Comparison of ENCODE assay signal across 21 mouse cellular contexts in genomic region chr1:41744531-41744930, GRCm38 (mm10).
A peak's percentile ranks its signal among the peaks of the same experiment; 100 is the strongest.
DNase-seq lines count a peak whose midpoint lies in the region; ATAC-seq lines count a peak whose summit lies in the region.
"Had no signal": no experiment of that assay in that cellular context is flagged by ENCODE, and none has a peak within 500 bp of the region (broad histone marks: within the 10 kb centered on the region; RNA-seq: fewer than 3 reads in every experiment).

No protein-coding gene starts in this region.

- H3K4me1 ChIP-seq in midbrain, embryonic 10.5 days = peaks cover 38% of the 10 kb centered on the region
- no peaks in the 10 kb centered on the region for H3K4me1 ChIP-seq in midbrain, embryonic 14.5 days (ENCODE audit: control insufficient read depth, insufficient read depth, low read length)
- peaks cover 22% of the 10 kb centered on the region; the same call in 1 of the 2 replicates for H3K4me1 ChIP-seq in forebrain, embryonic 13.5 days
- H3K4me1 ChIP-seq in kidney, embryonic 15.5 days = 0 out of 2 replicates have a peak, but pooled peaks cover 5% of the 10 kb centered on the region
- H3K4me1 ChIP-seq in heart, embryonic 10.5 days = no peaks in the 10 kb centered on the region
- H3K4me1 ChIP-seq: liver, embryonic 13.5 days had no signal

- H3K4me3 ChIP-seq in midbrain, embryonic 10.5 days = no peak overlapping the region
- no peak overlapping the region for H3K4me3 ChIP-seq in midbrain, embryonic 14.5 days (replicated peaks; ENCODE audit: low read depth, low read length)
- peak overlapping the region; percentile 36 for H3K4me3 ChIP-seq in forebrain, embryonic 13.5 days
- no peak overlapping the region for H3K4me3 ChIP-seq in kidney, embryonic 15.5 days (replicated peaks)
- no peak overlapping the region for H3K4me3 ChIP-seq in heart, embryonic 10.5 days
- H3K4me3 ChIP-seq: embryonic facial prominence, embryonic 10.5 days; heart, adult 2 months; liver, embryonic 13.5 days; midbrain, embryonic 13.5 days; neural tube, embryonic 12.5 days had no signal

- WGBS in midbrain, embryonic 10.5 days = 68% methylated on average over 3 of the region's 3 CpGs
- WGBS in midbrain, embryonic 14.5 days = 55% methylated on average over 3 of the region's 3 CpGs
- 39% methylated on average over 3 of the region's 3 CpGs for WGBS in forebrain, embryonic 13.5 days
- WGBS in kidney, embryonic 15.5 days = 62% methylated on average over 3 of the region's 3 CpGs
- 49% methylated on average over 3 of the region's 3 CpGs for WGBS in heart, embryonic 10.5 days

- H3K4me2 ChIP-seq in midbrain, embryonic 14.5 days (ENCODE audit: low read length) = no peak overlapping the region
- peak overlapping the region; percentile 48 for H3K4me2 ChIP-seq in forebrain, embryonic 13.5 days
- H3K4me2 ChIP-seq in kidney, embryonic 15.5 days = no peak overlapping the region
- H3K4me2 ChIP-seq: liver, embryonic 13.5 days; midbrain, embryonic 13.5 days; neural tube, embryonic 12.5 days had no signal

- peak; percentile 27; the same call in 1 of the 2 replicates for ATAC-seq in frontal cortex, adult (ENCODE audit: low TSS enrichment)
- no peak for ATAC-seq in midbrain, embryonic 14.5 days (ENCODE audit: low FRiP score, low TSS enrichment)
- no peak for ATAC-seq in forebrain, embryonic 13.5 days
- ATAC-seq in kidney, embryonic 15.5 days (replicated peaks; ENCODE audit: low FRiP score) = no peak
- ATAC-seq: inflammation-experienced regulatory T-cells, adult 6 months; midbrain, embryonic 13.5 days had no signal

- no peak for DNase-seq in frontal cortex, adult 2 months (ENCODE audit: extremely low spot score in 1 of 2, low spot score in 1 of 2)
- DNase-seq in midbrain, embryonic 10.5 days (ENCODE audit: low spot score) = no peak
- no peak for DNase-seq in midbrain, embryonic 14.5 days
- peak; percentile 33 for DNase-seq in retina, postnatal 1 day
- DNase-seq in heart, embryonic 10.5 days (ENCODE audit: low spot score) = no peak
- DNase-seq: adrenal gland, postnatal 25 days; cerebellum, adult 9-11 months; heart, adult 2 months; kidney, adult 18-20 months; kidney, postnatal 10 days; liver, embryonic 13.5 days; lung, adult 2 months; lung, postnatal 14 days had no signal

- no peaks in the 10 kb centered on the region for H3K9me3 ChIP-seq in midbrain, embryonic 10.5 days (replicated peaks)
- H3K9me3 ChIP-seq in midbrain, embryonic 14.5 days (ENCODE audit: control insufficient read depth, low read length) = no peaks in the 10 kb centered on the region
- H3K9me3 ChIP-seq in forebrain, embryonic 13.5 days (replicated peaks) = no peaks in the 10 kb centered on the region
- H3K9me3 ChIP-seq in kidney, embryonic 15.5 days (replicated peaks) = no peaks in the 10 kb centered on the region
- H3K9me3 ChIP-seq in heart, embryonic 10.5 days = no peaks in the 10 kb centered on the region
- H3K9me3 ChIP-seq: embryonic facial prominence, embryonic 10.5 days; liver, embryonic 13.5 days; midbrain, embryonic 13.5 days; neural tube, embryonic 12.5 days had no signal

- no peaks in the 10 kb centered on the region for H3K36me3 ChIP-seq in midbrain, embryonic 10.5 days
- no peaks in the 10 kb centered on the region for H3K36me3 ChIP-seq in midbrain, embryonic 14.5 days (ENCODE audit: control insufficient read depth, insufficient read depth, low read length)
- no peaks in the 10 kb centered on the region for H3K36me3 ChIP-seq in forebrain, embryonic 13.5 days (ENCODE audit: poor library complexity, severe bottlenecking)
- H3K36me3 ChIP-seq in kidney, embryonic 15.5 days = no peaks in the 10 kb centered on the region
- H3K36me3 ChIP-seq in heart, embryonic 10.5 days = no peaks in the 10 kb centered on the region
- H3K36me3 ChIP-seq: embryonic facial prominence, embryonic 10.5 days; liver, embryonic 13.5 days; midbrain, embryonic 13.5 days; neural tube, embryonic 12.5 days had no signal

- H3K27me3 ChIP-seq in midbrain, embryonic 10.5 days (ENCODE audit: low read depth, poor library complexity, severe bottlenecking) = no peaks in the 10 kb centered on the region
- no peaks in the 10 kb centered on the region for H3K27me3 ChIP-seq in midbrain, embryonic 14.5 days (ENCODE audit: control insufficient read depth, insufficient read depth, low read length)
- H3K27me3 ChIP-seq in forebrain, embryonic 13.5 days = no peaks in the 10 kb centered on the region
- H3K27me3 ChIP-seq in kidney, embryonic 15.5 days = 0 out of 2 replicates have a peak, but pooled peaks cover 4% of the 10 kb centered on the region
- no peaks in the 10 kb centered on the region for H3K27me3 ChIP-seq in heart, embryonic 10.5 days (ENCODE audit: insufficient read depth, poor library complexity, severe bottlenecking)
- H3K27me3 ChIP-seq: liver, embryonic 13.5 days; midbrain, embryonic 13.5 days; neural tube, embryonic 12.5 days had no signal

- H3K27ac ChIP-seq in midbrain, embryonic 10.5 days (replicated peaks) = peak overlapping the region; percentile 49; the same call in 1 of the 2 replicates
- no peak overlapping the region for H3K27ac ChIP-seq in midbrain, embryonic 14.5 days (replicated peaks; ENCODE audit: low read depth, low read length)
- H3K27ac ChIP-seq in forebrain, embryonic 13.5 days = peak overlapping the region; percentile 74
- H3K27ac ChIP-seq in kidney, embryonic 15.5 days = no peak overlapping the region
- no peak overlapping the region for H3K27ac ChIP-seq in heart, embryonic 10.5 days
- H3K27ac ChIP-seq: embryonic facial prominence, embryonic 10.5 days; heart, adult 2 months; hindbrain, embryonic 14.5 days; liver, embryonic 13.5 days; midbrain, embryonic 13.5 days; neural tube, embryonic 12.5 days had no signal

- H3K9ac ChIP-seq in midbrain, embryonic 14.5 days (replicated peaks; ENCODE audit: low read length) = no peak overlapping the region
- peak overlapping the region; percentile 56 for H3K9ac ChIP-seq in forebrain, embryonic 13.5 days
- no peak overlapping the region for H3K9ac ChIP-seq in kidney, embryonic 15.5 days
- H3K9ac ChIP-seq: hindbrain, embryonic 14.5 days; liver, embryonic 13.5 days; midbrain, embryonic 13.5 days; neural tube, embryonic 12.5 days had no signal

Comparison
In these comparisons a context has a peak if more than half of its experiments do, and no peak if none do; other contexts are left out.
1. H3K27ac ChIP-seq: peak in midbrain, embryonic 10.5 days (single experiment) and forebrain, embryonic 13.5 days (single experiment); none in midbrain, embryonic 14.5 days (single experiment), kidney, embryonic 15.5 days (single experiment) and heart, embryonic 10.5 days (single experiment).